Mouse (Mus musculus) lung, embryonic 15.5 days (tissue): ENCODE data around the gene Tfap2b. TPM values are rescaled to one million over a fixed set of nuclear protein-coding genes. Genes with fewer than 3 reads are reported as not detected.
A peak's percentile ranks its signal among the peaks of the same experiment; 100 is the strongest.

Experiments
- ATAC-seq: fragments of 200-750 bp; cut with Nextera tagmentation; 2 replicates; pipeline ENCODE4 v1.8.0; 2017; ENCODE audit warnings: moderate number of reproducible peaks, borderline replicate concordance; ENCODE audit not compliant: low FRiP score, low TSS enrichment; ENCODE audit errors: extremely low read depth
- H3K27ac ChIP-seq: fragments of 300-500 bp; sonication (generic); 2 replicates; pipeline ENCODE4 v1.5.1; 2015; ENCODE audit warnings: moderate library complexity, mild to moderate bottlenecking, inconsistent platforms
- H3K27me3 ChIP-seq: fragments of 300-500 bp; sonication (generic); 2 replicates; pipeline ENCODE4 v1.6.1; 2015; ENCODE audit warnings: inconsistent platforms
- H3K36me3 ChIP-seq: fragments of 300-500 bp; sonication (generic); 2 replicates; pipeline ENCODE4 v1.6.1; 2015; ENCODE audit warnings: inconsistent platforms
- H3K4me1 ChIP-seq: fragments of 300-500 bp; sonication (generic); 2 replicates; pipeline ENCODE4 v1.6.1; 2015; ENCODE audit warnings: inconsistent platforms
- H3K4me2 ChIP-seq: fragments of 300-500 bp; sonication (generic); 2 replicates; pipeline ENCODE4 v1.6.1; 2015; ENCODE audit warnings: inconsistent platforms, mild to moderate bottlenecking, moderate library complexity
- H3K4me3 ChIP-seq: fragments of 300-500 bp; sonication (generic); 2 replicates; pipeline ENCODE4 v1.5.1; 2015; ENCODE audit warnings: mild to moderate bottlenecking, inconsistent platforms
- H3K9ac ChIP-seq: fragments of 300-500 bp; sonication (generic); 2 replicates; pipeline ENCODE4 v1.6.1; 2015; ENCODE audit warnings: inconsistent platforms
- H3K9me3 ChIP-seq: fragments of 300-500 bp; sonication (generic); 2 replicates; pipeline ENCODE4 v1.6.1; 2016; ENCODE audit warnings: inconsistent platforms
- WGBS: fragments of 180-500 bp; shearing (Covaris S2); methylation state at CpG from one replicate; pipeline ENCODE4 v1.1.7; 2015; 5-methylcytosine and 5-hydroxymethylcytosine counted together
- polyA plus RNA-seq: library from polyadenylated mRNA; unstranded; fragments of >200 nt; fragmentation: Nextera tagmentation; extraction: Ambion mirVana; gene quantifications from 2 replicates; pipeline ENCODE4 v1.2.1, GENCODE M21; 2015

The Tfap2b gene
- polyA plus RNA-seq, 1 experiment from 2014 or later: 0.67 TPM

DNA sequence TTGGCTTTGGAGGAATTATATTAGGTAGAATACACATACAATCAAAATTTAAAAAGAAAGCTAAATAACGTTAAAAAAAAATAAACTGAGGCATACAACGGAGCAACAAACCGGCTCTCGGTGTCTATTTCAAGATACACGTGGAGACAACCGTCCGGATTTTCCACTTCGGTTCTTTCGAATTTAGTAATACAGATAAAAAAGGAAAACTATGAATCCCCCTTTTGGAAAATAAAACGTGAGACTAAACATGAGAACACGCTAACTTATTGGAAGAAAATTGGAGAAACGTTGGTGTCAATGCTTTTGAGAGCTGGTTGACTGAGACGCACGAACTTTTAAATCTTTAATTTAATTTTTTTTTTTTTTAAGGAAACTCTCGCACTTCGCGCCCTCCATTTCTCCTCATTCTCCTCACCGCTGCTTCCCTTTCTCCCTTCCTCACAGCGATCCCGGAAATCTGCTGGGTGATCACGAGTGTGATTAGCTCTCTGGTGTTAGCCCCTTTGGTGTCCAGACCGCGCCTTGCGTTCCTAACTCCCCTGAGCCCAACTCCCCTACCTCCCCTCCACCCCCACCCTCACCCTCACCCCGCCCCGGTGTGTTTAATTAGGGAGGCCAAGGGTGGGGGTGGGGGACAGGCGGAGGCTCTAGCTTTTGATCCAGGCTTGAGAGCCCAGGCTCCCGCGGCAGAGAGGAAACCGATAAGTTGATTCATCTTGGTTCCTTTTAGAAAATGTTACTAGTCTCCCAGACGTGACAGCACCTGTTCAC is 25.9 kb downstream of the Tfap2b start:
- no peak overlapping the region for H3K4me2 ChIP-seq
- no peak for ATAC-seq
- under 1% methylated on average over 31 of the region's 31 CpGs for WGBS
- no peak overlapping the region for H3K27ac ChIP-seq
- no peaks in the 10 kb centered on the region for H3K4me1 ChIP-seq
- H3K36me3 ChIP-seq: no peaks in the 10 kb centered on the region
- no peak overlapping the region for H3K4me3 ChIP-seq
- H3K9me3 ChIP-seq: no peaks in the 10 kb centered on the region
- H3K27me3 ChIP-seq: peaks cover 88% of the 10 kb centered on the region
- H3K9ac ChIP-seq: no peak overlapping the region

DNA sequence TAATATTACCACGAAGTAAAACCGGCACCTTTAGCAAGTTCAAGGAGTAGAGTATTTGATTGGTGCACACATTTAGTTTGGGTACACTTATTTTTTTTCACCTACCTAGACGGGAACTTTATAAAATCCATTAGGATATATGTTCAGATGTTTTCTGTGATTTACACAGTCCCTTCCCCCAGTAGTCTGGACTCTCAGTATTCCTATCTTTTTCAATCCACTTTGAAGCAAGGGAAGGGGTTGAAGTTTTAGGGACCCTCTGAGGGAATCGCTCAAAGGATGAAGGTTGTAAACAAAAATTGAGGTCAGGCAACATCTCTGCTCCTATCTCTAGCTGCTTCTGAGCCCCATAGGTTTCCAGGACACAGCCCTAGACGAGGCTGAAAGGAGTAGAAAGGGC is 27.3 kb downstream of the Tfap2b start:
- H3K27me3 ChIP-seq: peaks cover 91% of the 10 kb centered on the region
- no peak overlapping the region for H3K4me2 ChIP-seq
- no peak for ATAC-seq
- WGBS: 3% methylated on average over 5 of the region's 5 CpGs
- H3K36me3 ChIP-seq: no peaks in the 10 kb centered on the region
- H3K27ac ChIP-seq: no peak overlapping the region
- no peak overlapping the region for H3K9ac ChIP-seq
- no peaks in the 10 kb centered on the region for H3K4me1 ChIP-seq
- no peak overlapping the region for H3K4me3 ChIP-seq
- H3K9me3 ChIP-seq: no peaks in the 10 kb centered on the region

DNA sequence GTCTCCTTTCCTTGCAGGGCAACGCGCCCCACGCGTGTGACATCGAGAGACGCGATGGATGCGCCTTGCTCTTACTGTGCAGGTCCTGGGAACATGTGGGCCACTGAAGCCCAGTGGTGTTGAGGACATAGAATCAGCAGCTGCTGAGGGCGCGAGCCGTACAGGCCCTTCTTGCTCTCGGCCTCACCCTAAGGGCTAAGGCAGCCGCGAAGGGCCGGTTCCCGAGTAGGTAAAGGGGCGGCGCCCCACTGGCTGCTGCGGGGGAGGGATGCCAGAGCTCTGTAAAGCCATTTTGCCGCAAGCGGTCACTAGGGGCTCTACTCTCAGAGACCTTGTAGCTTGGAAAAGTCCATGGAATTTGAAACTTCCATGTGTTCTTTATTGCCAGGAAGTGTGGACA is 27.9 kb downstream of the Tfap2b start:
- Histone ChIP-seq H3K9ac (no peak overlapping the region), H3K4me2 (no peak overlapping the region), H3K9me3 (no peaks in the 10 kb centered on the region), H3K27me3 (peaks cover 91% of the 10 kb centered on the region), H3K4me1 (no peaks in the 10 kb centered on the region), H3K4me3 (no peak overlapping the region), H3K36me3 (no peaks in the 10 kb centered on the region), H3K27ac (no peak overlapping the region)
- no peak for ATAC-seq
- WGBS: under 1% methylated on average over 21 of the region's 21 CpGs

DNA sequence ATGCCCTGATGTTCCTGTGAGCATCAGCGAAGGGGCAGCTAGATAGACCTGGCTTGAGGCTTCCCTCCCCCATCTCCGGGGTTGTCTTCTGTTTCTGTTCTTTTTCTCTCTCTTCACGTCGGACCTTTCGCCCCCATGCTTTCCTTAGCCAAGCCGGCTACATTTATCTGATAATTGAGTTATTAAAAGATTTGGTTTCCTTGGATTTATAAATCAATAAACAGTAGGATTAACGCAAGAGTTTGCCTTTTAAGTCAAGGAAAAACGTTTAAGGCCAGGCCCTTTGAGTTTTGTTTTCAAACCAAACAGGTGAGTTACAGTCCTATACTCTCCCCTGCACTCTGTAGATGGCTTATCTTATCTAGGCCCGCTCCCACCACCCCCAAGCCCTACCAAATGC is 28.3 kb downstream of the Tfap2b start:
- Histone ChIP-seq H3K4me3 (no peak overlapping the region), H3K27me3 (peaks cover 91% of the 10 kb centered on the region), H3K4me2 (no peak overlapping the region), H3K27ac (no peak overlapping the region), H3K4me1 (no peaks in the 10 kb centered on the region), H3K36me3 (no peaks in the 10 kb centered on the region), H3K9me3 (no peaks in the 10 kb centered on the region), H3K9ac (no peak overlapping the region)
- under 1% methylated on average over 9 of the region's 9 CpGs for WGBS
- ATAC-seq: no peak

DNA sequence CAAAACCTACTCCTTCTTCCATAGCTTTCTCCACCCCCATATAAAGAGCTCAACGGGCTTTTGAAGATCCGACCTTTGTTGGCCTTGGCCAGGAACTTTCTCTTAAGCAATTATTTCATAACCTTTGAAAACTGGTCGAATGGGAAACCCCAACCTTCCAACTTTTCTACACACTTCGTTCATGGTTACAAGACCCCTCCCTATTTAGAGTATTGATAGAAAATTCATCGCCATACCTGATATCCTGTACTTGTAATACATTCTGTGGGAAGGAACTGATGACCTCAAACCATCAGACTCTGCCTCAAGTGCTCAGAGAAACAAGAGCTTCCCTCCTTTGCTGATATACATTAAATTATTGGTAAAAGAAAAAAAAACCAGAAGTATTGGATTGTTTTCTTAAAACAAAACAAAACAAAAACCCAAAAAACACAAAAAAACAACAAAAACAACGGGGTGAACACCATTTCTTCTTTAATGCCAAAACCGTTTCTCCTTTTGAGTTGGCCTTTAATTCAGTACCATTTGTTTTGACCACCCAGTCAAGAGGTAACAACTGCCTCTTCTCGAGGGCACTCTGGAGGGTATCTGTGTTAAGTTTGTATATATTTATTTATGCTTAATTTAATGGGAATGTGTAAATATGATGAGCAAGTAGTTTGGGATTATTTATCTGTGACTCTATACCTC is 29.2 kb downstream of the Tfap2b start:
- H3K4me2 ChIP-seq: no peak overlapping the region
- H3K36me3 ChIP-seq: no peaks in the 10 kb centered on the region
- H3K4me1 ChIP-seq: no peaks in the 10 kb centered on the region
- H3K9me3 ChIP-seq: no peaks in the 10 kb centered on the region
- no peak for ATAC-seq
- WGBS: 3% methylated on average over 8 of the region's 8 CpGs
- H3K9ac ChIP-seq: no peak overlapping the region
- H3K4me3 ChIP-seq: no peak overlapping the region
- H3K27ac ChIP-seq: no peak overlapping the region
- H3K27me3 ChIP-seq: peaks cover 91% of the 10 kb centered on the region

DNA sequence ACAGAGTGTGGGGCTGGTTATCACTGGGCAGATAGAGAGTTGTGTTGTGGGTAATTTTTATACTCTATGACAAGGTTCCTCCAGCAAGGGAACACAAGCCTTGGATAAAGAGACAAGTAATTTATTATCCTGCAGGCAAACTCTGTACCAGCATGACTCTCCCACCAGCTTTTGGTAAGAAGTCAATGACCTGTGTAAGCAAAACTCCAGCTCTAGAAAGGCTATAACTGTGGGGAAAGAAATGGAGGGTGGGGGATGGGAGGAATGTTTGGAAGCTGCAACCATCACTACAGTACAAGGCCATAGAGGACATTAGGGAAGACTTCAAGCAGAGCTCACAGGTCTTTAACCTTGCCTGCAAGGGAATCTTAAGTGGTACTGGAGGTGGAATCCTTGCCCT is 31.3 kb downstream of the Tfap2b start:
- Histone ChIP-seq H3K4me3 (no peak overlapping the region), H3K27me3 (peaks cover 85% of the 10 kb centered on the region), H3K4me1 (no peaks in the 10 kb centered on the region), H3K9ac (no peak overlapping the region), H3K9me3 (no peaks in the 10 kb centered on the region), H3K27ac (no peak overlapping the region), H3K36me3 (no peaks in the 10 kb centered on the region), H3K4me2 (no peak overlapping the region)
- no peak for ATAC-seq

DNA sequence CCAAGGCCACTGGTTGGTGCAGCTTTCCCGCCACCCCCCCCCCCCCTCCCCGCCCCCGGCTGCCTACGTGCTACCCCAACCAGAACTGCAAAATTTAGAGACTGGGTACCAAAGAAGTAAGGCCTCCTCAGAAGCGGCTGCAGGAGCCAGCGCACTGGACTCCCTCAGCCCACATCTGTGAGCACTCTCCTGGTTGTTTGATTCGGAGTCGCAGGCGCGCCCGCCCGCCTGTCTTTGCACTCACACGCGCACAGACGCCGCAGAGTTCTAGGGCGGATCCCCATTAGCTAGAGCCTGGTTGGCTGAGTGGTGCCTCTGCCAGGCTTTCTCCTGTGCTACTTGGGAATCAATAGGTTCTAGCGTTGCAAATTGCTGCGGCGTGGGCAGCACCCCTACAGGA is 32.6 kb downstream of the Tfap2b start:
- ATAC-seq: no peak
- Histone ChIP-seq H3K9me3 (no peaks in the 10 kb centered on the region), H3K36me3 (no peaks in the 10 kb centered on the region), H3K27ac (no peak overlapping the region), H3K4me3 (0 out of 2 replicates have a peak overlapping the region, but pooled peaks have one; percentile 14), H3K27me3 (peaks cover 72% of the 10 kb centered on the region), H3K4me2 (peak overlapping the region; percentile 41), H3K4me1 (no peaks in the 10 kb centered on the region), H3K9ac (no peak overlapping the region)
- WGBS: 1% methylated on average over 19 of the region's 20 CpGs

DNA sequence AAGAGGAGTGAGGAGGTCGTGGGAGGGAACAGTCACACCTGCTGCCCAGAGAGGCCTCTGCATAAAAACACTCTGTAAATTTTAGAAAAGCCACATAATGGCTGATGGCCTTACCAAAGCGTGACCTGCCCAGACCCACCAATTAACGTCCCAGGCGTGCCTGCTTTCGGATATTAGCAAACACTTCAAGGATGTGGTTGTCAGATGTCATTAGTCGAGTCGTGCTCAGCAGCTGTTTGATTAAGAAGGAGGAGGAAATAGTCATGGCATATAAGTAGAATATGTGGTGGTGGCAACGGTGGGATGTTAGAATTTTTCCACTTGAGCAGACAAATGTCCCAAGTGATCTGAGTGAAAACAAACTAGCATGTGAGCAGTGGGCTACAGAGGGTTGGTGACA is 33.3 kb downstream of the Tfap2b start:
- Histone ChIP-seq H3K9ac (no peak overlapping the region), H3K36me3 (no peaks in the 10 kb centered on the region), H3K9me3 (no peaks in the 10 kb centered on the region), H3K4me3 (no peak overlapping the region), H3K4me1 (no peaks in the 10 kb centered on the region), H3K27ac (no peak overlapping the region), H3K27me3 (peaks cover 65% of the 10 kb centered on the region), H3K4me2 (no peak overlapping the region)
- WGBS: 3% methylated on average over 8 of the region's 8 CpGs
- no peak for ATAC-seq

DNA sequence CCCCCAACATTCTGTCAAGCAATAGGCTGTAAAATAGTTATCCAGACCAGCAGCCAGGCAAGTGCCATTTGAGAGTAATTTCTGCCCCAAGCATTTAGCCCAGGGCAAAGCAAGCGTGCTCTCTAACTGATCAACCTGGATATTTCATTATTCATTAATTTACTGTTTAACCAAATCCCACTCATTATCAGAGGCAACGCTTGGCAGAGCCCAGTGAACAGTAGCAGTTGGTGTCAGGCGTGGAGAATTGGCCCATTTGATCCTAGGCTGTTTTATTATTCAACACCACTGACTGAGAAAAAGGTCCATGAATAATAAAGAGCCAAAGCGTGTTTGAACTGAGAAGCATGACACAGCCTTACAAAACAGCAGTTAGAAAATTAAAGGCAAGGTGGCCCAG is 36.3 kb downstream of the Tfap2b start:
- WGBS: 50% methylated on average over 4 of the region's 4 CpGs
- Histone ChIP-seq H3K36me3 (no peaks in the 10 kb centered on the region), H3K4me3 (no peak overlapping the region), H3K9ac (no peak overlapping the region), H3K4me1 (no peaks in the 10 kb centered on the region), H3K9me3 (no peaks in the 10 kb centered on the region), H3K27ac (no peak overlapping the region), H3K4me2 (no peak overlapping the region), H3K27me3 (peaks cover 42% of the 10 kb centered on the region)
- ATAC-seq: no peak

DNA sequence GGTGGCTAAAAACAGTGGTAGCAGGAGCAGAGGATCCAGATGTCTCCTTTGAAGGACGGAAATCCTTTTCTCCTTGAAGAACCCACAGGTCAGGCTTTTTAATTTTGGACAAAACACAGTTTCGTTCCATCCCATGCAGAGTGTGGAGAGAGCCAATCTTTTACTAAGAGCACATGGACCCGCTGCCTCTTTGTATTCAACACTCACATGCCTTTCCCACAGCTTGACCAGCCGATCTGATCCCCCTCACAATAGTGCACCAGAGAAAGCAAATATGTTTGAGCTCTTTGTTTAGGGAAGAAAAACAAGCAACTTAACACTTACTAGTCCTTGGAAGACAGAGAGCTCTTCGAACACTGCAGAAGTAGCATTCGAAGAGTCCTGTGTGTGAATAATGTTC is 42.6 kb downstream of the Tfap2b start:
- no peak overlapping the region for H3K4me3 ChIP-seq
- H3K9me3 ChIP-seq: no peaks in the 10 kb centered on the region
- no peaks in the 10 kb centered on the region for H3K4me1 ChIP-seq
- WGBS: 45% methylated on average over 6 of the region's 6 CpGs
- H3K9ac ChIP-seq: no peak overlapping the region
- ATAC-seq: no peak
- H3K4me2 ChIP-seq: no peak overlapping the region
- H3K27me3 ChIP-seq: no peaks in the 10 kb centered on the region
- no peaks in the 10 kb centered on the region for H3K36me3 ChIP-seq
- H3K27ac ChIP-seq: no peak overlapping the region

DNA sequence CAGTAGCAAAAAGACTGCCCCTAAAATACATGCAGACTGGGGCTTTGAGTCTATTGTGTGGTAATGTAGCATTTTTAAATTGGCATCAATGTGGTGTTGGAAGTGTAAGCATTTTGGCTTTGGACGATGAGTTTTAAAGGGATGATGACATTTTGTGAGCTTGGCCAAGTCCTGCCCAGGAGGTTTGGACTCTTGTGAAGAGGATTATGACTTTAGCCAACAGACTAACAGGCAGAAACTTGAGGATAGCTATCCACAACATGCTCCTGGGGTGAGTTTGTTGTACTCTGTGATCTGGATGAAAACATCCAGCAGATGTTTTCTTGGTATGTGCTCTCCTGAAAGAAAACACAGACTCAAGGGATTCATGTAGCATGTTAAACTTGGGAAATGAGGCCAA is 60.9 kb downstream of the Tfap2b start:
- Histone ChIP-seq H3K9ac (no peak overlapping the region), H3K4me1 (no peaks in the 10 kb centered on the region), H3K27ac (no peak overlapping the region), H3K27me3 (no peaks in the 10 kb centered on the region), H3K4me3 (no peak overlapping the region), H3K36me3 (no peaks in the 10 kb centered on the region), H3K9me3 (no peaks in the 10 kb centered on the region), H3K4me2 (no peak overlapping the region)
- no peak for ATAC-seq
- WGBS: 83% methylated on average over 1 of the region's 1 CpGs
